Mouse (Mus musculus) layer of hippocampus, postnatal 25 days (tissue): ENCODE measurements at regions not wholly inside any gene's neighbourhood (a gene's known extent, or its start where the extent isn't known, plus 50 kb on each side); places are given as distances from the start of the nearest gene placed in this dataset.
"Not testable (repeated sequence)": the region's sequence is repeated elsewhere in the genome, so short reads cannot be mapped to it uniquely, and the experiment has no call there.

Experiments used
- DNase-seq, 2 experiments: peaks; one replicate each; pipeline ENCODE4 v3.0.0; 2022; ENCODE audit warnings: mixed read lengths in 2 of 2, low spot score in 1 of 2; ENCODE audit errors: extremely low spot score in 1 of 2

GRCm38 (mm10) chr1:194443681-194444080, 174.3 kb upstream of the Plxna2 start:
- DNase-seq: no peak

DNA sequence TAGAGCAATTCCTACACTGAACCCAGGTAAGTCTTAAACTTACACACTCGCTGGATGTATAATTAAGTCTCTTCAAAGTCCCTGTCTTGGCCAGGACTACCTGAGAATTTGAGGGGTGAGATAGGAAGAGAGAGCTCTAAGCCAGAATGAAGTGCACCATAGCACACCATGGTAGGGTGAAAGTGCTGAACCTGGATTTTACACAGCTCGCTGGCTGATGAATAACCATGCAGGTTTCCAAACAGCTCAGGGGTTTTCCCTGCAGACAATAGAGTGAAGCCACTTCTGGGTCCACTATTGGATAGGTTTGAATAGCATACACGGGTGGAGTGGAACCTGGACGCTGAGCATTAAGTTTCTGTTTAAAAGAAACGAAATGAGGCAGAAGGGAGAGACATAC, 180.7 kb upstream of the Plxna2 start:
- no peak for DNase-seq

DNA sequence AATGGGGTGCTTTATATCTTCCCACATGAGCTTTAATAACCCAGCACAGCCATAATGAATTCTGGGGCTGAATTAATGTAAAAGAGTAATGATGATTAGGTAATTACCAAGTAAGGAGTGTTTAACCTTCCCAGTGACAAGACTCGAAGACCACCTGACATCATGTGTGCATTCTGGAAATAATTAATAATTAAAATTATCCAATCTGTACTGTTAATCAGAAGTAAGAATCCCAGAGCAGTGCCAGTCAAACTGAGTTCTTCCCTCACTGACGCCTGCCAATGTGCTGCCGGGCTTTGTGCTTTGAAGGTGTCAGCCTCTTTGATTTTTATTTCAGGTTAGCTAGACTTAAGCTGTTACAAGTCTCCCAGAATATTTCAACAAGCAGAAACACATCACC, 183.0 kb upstream of the Plxna2 start:
- no peak for DNase-seq

GRCm38 (mm10) chr1:194428586-194428985, 189.4 kb upstream of the Plxna2 start:
- no peak for DNase-seq

DNA sequence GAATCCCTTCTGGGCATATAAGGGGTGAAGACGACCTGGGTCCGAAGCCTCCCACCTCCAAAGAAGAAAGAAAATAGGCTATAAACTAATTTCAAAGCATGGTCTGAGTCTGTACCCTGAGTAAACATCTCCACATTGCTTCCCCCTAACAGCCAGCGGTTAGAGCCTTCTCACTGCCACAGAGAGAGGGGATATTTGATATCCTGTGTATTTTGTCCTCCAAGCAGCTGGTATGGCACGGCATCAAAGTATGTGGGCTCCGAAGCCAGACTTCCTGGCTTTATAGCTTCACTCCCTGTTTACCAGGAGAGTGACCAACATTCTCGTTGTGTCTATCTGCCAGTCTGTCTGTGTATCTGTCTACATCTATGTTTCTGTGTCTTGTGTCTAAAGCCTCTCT, 191.7 kb upstream of the Plxna2 start:
- DNase-seq: no peak

- DNase-seq: no peak
Measured at GRCm38 (mm10) chr1:194424201-194424600, 193.8 kb upstream of the Plxna2 start.

DNA sequence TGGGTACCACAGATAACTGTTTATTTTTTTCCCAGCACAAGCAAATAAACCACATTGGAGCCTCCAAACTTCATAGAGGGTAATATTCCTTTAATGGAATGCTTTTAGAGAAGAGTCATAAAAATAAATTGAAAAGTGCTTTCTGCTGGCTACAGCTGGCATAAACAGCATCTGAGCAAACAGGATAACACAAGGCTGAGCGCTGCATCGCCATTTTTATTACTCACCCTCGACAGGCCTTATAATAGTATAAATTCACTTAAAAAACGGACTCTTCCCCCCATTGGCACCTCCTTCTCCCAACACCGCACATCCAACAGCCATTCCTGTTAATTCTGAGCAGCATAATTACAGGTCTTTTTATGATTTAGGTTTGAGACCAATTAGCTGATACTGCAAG, 205.8 kb upstream of the Plxna2 start:
- no peak for DNase-seq

GRCm38 (mm10) chr1:194411788-194412187, 206.2 kb upstream of the Plxna2 start:
- DNase-seq: no peak

GRCm38 (mm10) chr1:194399281-194399680, 218.7 kb upstream of the Plxna2 start:
- no peak for DNase-seq

DNA sequence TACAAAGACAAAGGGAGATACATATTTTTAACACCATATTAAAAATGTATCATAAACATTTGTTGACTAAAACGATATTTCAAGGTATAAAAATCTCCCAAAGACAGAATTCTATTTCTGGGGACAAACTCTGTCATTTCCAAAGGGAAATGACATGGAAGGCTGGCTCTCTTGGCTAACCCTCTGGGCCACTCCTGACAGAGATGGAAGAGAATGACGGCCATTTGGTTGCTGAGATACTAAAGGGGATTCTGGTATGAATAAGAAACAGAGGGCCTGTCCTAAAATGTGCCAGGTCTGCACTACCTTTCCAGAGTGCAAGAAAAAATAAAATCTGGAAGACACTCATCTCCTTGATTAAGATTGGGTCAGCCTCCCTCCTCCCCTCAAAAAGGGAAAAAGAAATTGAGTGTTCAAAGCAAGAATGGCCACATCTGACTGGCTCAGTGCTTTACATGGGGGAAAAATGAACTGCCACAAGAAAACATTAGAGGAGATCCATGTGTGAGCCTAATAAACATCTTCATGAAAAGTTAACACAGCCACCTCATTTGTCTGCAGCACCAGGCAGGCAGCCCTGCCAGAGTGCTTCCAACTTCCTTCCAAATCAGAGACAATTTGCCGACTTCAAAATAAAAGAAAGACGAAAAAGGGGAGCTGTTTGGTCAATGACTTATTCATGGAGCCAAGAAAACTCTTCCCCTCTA, 221.1 kb upstream of the Plxna2 start:
- no peak for DNase-seq

DNA sequence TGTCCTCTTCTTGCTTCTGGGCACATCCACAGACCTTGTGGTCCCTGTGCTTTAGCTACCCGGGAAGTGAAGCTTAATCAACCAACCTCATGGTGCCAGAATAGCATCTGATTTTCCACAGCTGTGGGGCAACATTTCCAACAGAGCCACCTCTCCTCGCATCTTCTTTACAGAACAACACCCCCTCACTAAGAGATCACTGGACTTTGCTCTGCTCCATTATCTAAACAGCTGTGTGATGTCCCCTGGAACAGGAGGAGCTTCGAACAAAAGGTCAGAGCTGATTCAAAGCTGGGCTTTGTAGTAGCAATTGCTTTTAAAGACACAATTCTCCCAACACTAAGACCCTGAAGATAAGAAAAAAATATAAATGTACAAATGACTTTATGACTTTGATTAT, 224.3 kb upstream of the Plxna2 start:
- DNase-seq: no peak

- no peak for DNase-seq
Measured at GRCm38 (mm10) chr1:194390202-194390601, 227.8 kb upstream of the Plxna2 start.

- DNase-seq: no peak
Measured at GRCm38 (mm10) chr1:194378135-194378534, 239.9 kb upstream of the Plxna2 start.

DNA sequence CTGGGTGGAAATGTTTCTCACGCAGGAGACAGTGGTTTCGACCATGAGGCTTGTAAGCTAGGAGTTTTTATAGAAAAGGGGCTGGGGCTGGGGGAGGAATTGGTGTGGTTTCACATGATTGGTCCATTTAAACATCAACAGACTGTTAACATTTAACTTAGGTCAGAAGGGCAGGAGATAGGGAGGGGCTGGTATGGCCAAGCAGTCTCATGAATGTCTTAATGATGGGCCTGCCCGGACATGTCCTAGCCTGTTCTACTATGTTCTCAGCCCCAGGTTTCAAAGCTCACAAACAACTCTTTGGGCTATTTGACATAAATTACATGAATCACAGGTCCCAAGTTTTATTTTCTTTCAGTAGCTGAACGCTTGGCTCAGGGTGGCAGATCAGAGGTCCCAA, 244.5 kb upstream of the Plxna2 start:
- not testable (repeated sequence) for DNase-seq

- no peak for DNase-seq
Measured at GRCm38 (mm10) chr1:194363917-194364316, 254.1 kb upstream of the Plxna2 start.

- no peak for DNase-seq
Measured at GRCm38 (mm10) chr1:194363129-194363768, 254.8 kb upstream of the Plxna2 start.

- DNase-seq: no peak
Measured at GRCm38 (mm10) chr1:194362298-194362697, 255.7 kb upstream of the Plxna2 start.

- no peak for DNase-seq
Measured at GRCm38 (mm10) chr1:194361316-194361715, 256.7 kb upstream of the Plxna2 start.

DNA sequence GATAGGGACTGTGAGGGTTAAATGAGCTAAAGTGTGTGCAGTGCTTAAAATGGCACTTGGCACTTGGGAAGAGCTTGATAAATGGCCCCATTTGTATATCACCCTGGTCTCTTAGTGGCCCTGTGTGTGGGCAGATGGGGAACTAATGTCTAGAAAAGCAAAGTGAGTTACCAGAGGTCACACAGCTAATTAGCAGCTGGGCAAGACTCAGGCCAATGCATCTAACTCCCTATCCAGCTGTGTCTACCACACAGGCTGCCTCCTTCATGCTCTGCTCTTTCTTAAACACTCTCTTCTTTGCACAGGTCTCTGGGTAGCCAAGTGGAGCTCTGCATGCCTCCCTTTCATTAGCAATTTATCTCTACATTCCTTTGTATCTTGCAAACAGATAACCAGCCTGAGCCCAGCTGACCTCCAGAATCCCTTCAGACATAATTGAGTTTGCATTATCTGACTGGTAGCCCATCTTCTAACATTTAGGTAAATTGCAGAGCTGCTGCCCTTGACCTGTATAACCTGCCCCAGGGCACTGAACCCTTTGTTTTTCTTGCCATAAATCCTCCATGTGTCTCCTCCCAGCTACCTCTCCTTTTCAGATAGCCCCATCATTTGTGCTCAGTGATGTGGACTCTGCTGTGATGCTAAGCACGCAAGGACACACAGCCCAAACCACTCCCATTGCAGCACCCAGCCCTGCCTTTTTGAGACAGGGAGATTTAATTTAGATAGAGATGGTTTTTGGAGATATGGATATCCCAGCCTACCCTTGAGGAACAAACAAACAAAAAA, 263.5 kb upstream of the Plxna2 start:
- no peak for DNase-seq

- DNase-seq: no peak
Measured at GRCm38 (mm10) chr1:194345304-194346033, 272.5 kb upstream of the Plxna2 start.

- no peak for DNase-seq
Measured at GRCm38 (mm10) chr1:194342568-194342967, 275.4 kb upstream of the Plxna2 start.
